Mouse (Mus musculus): ENCODE results near the gene Olfr10. TPM values are rescaled to one million over a fixed set of nuclear protein-coding genes. Genes with fewer than 3 reads are reported as not detected.

Gene Olfr10
- not detected in 2 replicates for polyA plus RNA-seq (2014; fragmentation: Nextera tagmentation; extraction: Ambion mirVana)

GRCm38 (mm10) chr11:49304441-49304840 lies at the start of gene Olfr10:
Olfr10 (plus strand) TSS chr11:49304741.
- Histone ChIP-seq H3K9me3 (replicated peaks; ENCODE audit: control insufficient read depth, low read length) (no peaks in the 10 kb centered on the region), H3K4me1 (ENCODE audit: control insufficient read depth, insufficient read depth, low read length) (no peaks in the 10 kb centered on the region), H3K27me3 (ENCODE audit: control insufficient read depth, insufficient read depth, low read length) (no peaks in the 10 kb centered on the region), H3K9ac (replicated peaks; ENCODE audit: low read length) (no peak within 1 kb of the TSS), H3K36me3 (replicated peaks; ENCODE audit: control insufficient read depth, insufficient read depth, low read depth, low read length) (no peaks in the 10 kb centered on the region), H3K4me2 (ENCODE audit: low read depth, low read length) (no peak within 1 kb of the TSS), H3K4me3 (ENCODE audit: low read depth, low read length) (no peak within 1 kb of the TSS), H3K27ac (replicated peaks; ENCODE audit: low read depth, low read length) (no peak within 1 kb of the TSS)
- ATAC-seq (replicated peaks; ENCODE audit: insufficient number of reproducible peaks, low FRiP score, low TSS enrichment, low read depth): no peak
- DNase-seq (ENCODE audit: low spot score): no peak

- Histone ChIP-seq H3K27ac (replicated peaks; ENCODE audit: low read depth, low read length) (no peak overlapping the region), H3K4me2 (ENCODE audit: low read depth, low read length) (no peak overlapping the region), H3K4me3 (ENCODE audit: low read depth, low read length) (no peak overlapping the region), H3K4me1 (ENCODE audit: control insufficient read depth, insufficient read depth, low read length) (no peaks in the 10 kb centered on the region), H3K36me3 (replicated peaks; ENCODE audit: control insufficient read depth, insufficient read depth, low read depth, low read length) (no peaks in the 10 kb centered on the region; the same call in 1 of the 2 replicates), H3K9ac (replicated peaks; ENCODE audit: low read length) (no peak overlapping the region), H3K9me3 (replicated peaks; ENCODE audit: control insufficient read depth, low read length) (no peaks in the 10 kb centered on the region), H3K27me3 (ENCODE audit: control insufficient read depth, insufficient read depth, low read length) (no peaks in the 10 kb centered on the region)
- DNase-seq (ENCODE audit: low spot score) (no peak), ATAC-seq (replicated peaks; ENCODE audit: insufficient number of reproducible peaks, low FRiP score, low TSS enrichment, low read depth) (no peak)
- 91% methylated on average over 2 of the region's 2 CpGs for WGBS
These were observed 45.2 kb upstream of the Olfr10 start for GRCm38 (mm10) chr11:49259296-49259695.

- Histone ChIP-seq H3K9ac (replicated peaks; ENCODE audit: low read length) (no peak overlapping the region), H3K9me3 (replicated peaks; ENCODE audit: control insufficient read depth, low read length) (no peaks in the 10 kb centered on the region), H3K4me2 (ENCODE audit: low read depth, low read length) (no peak overlapping the region), H3K36me3 (replicated peaks; ENCODE audit: control insufficient read depth, insufficient read depth, low read depth, low read length) (no peaks in the 10 kb centered on the region; the same call in 1 of the 2 replicates), H3K27ac (replicated peaks; ENCODE audit: low read depth, low read length) (no peak overlapping the region), H3K27me3 (ENCODE audit: control insufficient read depth, insufficient read depth, low read length) (no peaks in the 10 kb centered on the region), H3K4me1 (ENCODE audit: control insufficient read depth, insufficient read depth, low read length) (no peaks in the 10 kb centered on the region), H3K4me3 (ENCODE audit: low read depth, low read length) (no peak overlapping the region)
- ATAC-seq (replicated peaks; ENCODE audit: insufficient number of reproducible peaks, low FRiP score, low TSS enrichment, low read depth) (no peak), DNase-seq (ENCODE audit: low spot score) (no peak)
- WGBS: 83% methylated on average over 1 of the region's 1 CpGs
These were observed 44.7 kb upstream of the Olfr10 start for GRCm38 (mm10) chr11:49259829-49260228.

GRCm38 (mm10) chr11:49260598-49261312 lies 43.8 kb upstream of the Olfr10 start:
- H3K36me3 ChIP-seq (replicated peaks; ENCODE audit: control insufficient read depth, insufficient read depth, low read depth, low read length): no peaks in the 10 kb centered on the region; the same call in 1 of the 2 replicates
- H3K9ac ChIP-seq (replicated peaks; ENCODE audit: low read length): no peak overlapping the region
- no peaks in the 10 kb centered on the region for H3K4me1 ChIP-seq (ENCODE audit: control insufficient read depth, insufficient read depth, low read length)
- WGBS: 95% methylated on average over 20 of the region's 21 CpGs
- H3K4me2 ChIP-seq (ENCODE audit: low read depth, low read length): no peak overlapping the region
- no peak for ATAC-seq (replicated peaks; ENCODE audit: insufficient number of reproducible peaks, low FRiP score, low TSS enrichment, low read depth)
- DNase-seq (ENCODE audit: low spot score): no peak
- H3K4me3 ChIP-seq (ENCODE audit: low read depth, low read length): no peak overlapping the region
- no peak overlapping the region for H3K27ac ChIP-seq (replicated peaks; ENCODE audit: low read depth, low read length)
- H3K9me3 ChIP-seq (replicated peaks; ENCODE audit: control insufficient read depth, low read length): no peaks in the 10 kb centered on the region
- H3K27me3 ChIP-seq (ENCODE audit: control insufficient read depth, insufficient read depth, low read length): no peaks in the 10 kb centered on the region

- no peaks in the 10 kb centered on the region for H3K27me3 ChIP-seq (ENCODE audit: control insufficient read depth, insufficient read depth, low read length)
- H3K9ac ChIP-seq (replicated peaks; ENCODE audit: low read length): no peak overlapping the region
- H3K4me3 ChIP-seq (ENCODE audit: low read depth, low read length): no peak overlapping the region
- H3K27ac ChIP-seq (replicated peaks; ENCODE audit: low read depth, low read length): no peak overlapping the region
- no peaks in the 10 kb centered on the region for H3K4me1 ChIP-seq (ENCODE audit: control insufficient read depth, insufficient read depth, low read length)
- no peaks in the 10 kb centered on the region for H3K9me3 ChIP-seq (replicated peaks; ENCODE audit: control insufficient read depth, low read length)
- WGBS: 88% methylated on average over 14 of the region's 14 CpGs
- 0 out of 2 replicates have a peak, but pooled peaks have one; percentile 19 for ATAC-seq (replicated peaks; ENCODE audit: insufficient number of reproducible peaks, low FRiP score, low TSS enrichment, low read depth)
- no peaks in the 10 kb centered on the region; the same call in 1 of the 2 replicates for H3K36me3 ChIP-seq (replicated peaks; ENCODE audit: control insufficient read depth, insufficient read depth, low read depth, low read length)
- no peak overlapping the region for H3K4me2 ChIP-seq (ENCODE audit: low read depth, low read length)
- DNase-seq (ENCODE audit: low spot score): no peak
These were observed 43.2 kb upstream of the Olfr10 start for GRCm38 (mm10) chr11:49261313-49261855.

- Histone ChIP-seq H3K9ac (replicated peaks; ENCODE audit: low read length) (no peak overlapping the region), H3K27me3 (ENCODE audit: control insufficient read depth, insufficient read depth, low read length) (no peaks in the 10 kb centered on the region), H3K4me1 (ENCODE audit: control insufficient read depth, insufficient read depth, low read length) (no peaks in the 10 kb centered on the region), H3K4me3 (ENCODE audit: low read depth, low read length) (no peak overlapping the region), H3K9me3 (replicated peaks; ENCODE audit: control insufficient read depth, low read length) (no peaks in the 10 kb centered on the region), H3K4me2 (ENCODE audit: low read depth, low read length) (no peak overlapping the region), H3K36me3 (replicated peaks; ENCODE audit: control insufficient read depth, insufficient read depth, low read depth, low read length) (no peaks in the 10 kb centered on the region; the same call in 1 of the 2 replicates), H3K27ac (replicated peaks; ENCODE audit: low read depth, low read length) (no peak overlapping the region)
- no peak for DNase-seq (ENCODE audit: low spot score)
- 91% methylated on average over 5 of the region's 5 CpGs for WGBS
- ATAC-seq (replicated peaks; ENCODE audit: insufficient number of reproducible peaks, low FRiP score, low TSS enrichment, low read depth): no peak
These were observed 42.3 kb upstream of the Olfr10 start for GRCm38 (mm10) chr11:49262286-49262685.

- WGBS: 96% methylated on average over 6 of the region's 6 CpGs
- ATAC-seq (replicated peaks; ENCODE audit: insufficient number of reproducible peaks, low FRiP score, low TSS enrichment, low read depth): no peak
These were observed 41.4 kb upstream of the Olfr10 start for GRCm38 (mm10) chr11:49263149-49263548.

GRCm38 (mm10) chr11:49264081-49264480 lies 40.5 kb upstream of the Olfr10 start:
- Histone ChIP-seq H3K9ac (replicated peaks; ENCODE audit: low read length) (no peak overlapping the region), H3K4me3 (ENCODE audit: low read depth, low read length) (no peak overlapping the region), H3K27ac (replicated peaks; ENCODE audit: low read depth, low read length) (no peak overlapping the region), H3K4me1 (ENCODE audit: control insufficient read depth, insufficient read depth, low read length) (no peaks in the 10 kb centered on the region), H3K9me3 (replicated peaks; ENCODE audit: control insufficient read depth, low read length) (no peaks in the 10 kb centered on the region), H3K27me3 (ENCODE audit: control insufficient read depth, insufficient read depth, low read length) (no peaks in the 10 kb centered on the region), H3K36me3 (replicated peaks; ENCODE audit: control insufficient read depth, insufficient read depth, low read depth, low read length) (no peaks in the 10 kb centered on the region; the same call in 1 of the 2 replicates), H3K4me2 (ENCODE audit: low read depth, low read length) (no peak overlapping the region)
- WGBS: 91% methylated on average over 7 of the region's 7 CpGs
- DNase-seq (ENCODE audit: low spot score) (no peak), ATAC-seq (replicated peaks; ENCODE audit: insufficient number of reproducible peaks, low FRiP score, low TSS enrichment, low read depth) (no peak)

More at GRCm38 (mm10) chr11:49263149-49263548, 41.4 kb upstream of the Olfr10 start:
- Histone ChIP-seq H3K27me3 (ENCODE audit: control insufficient read depth, insufficient read depth, low read length) (no peaks in the 10 kb centered on the region), H3K36me3 (replicated peaks; ENCODE audit: control insufficient read depth, insufficient read depth, low read depth, low read length) (no peaks in the 10 kb centered on the region; the same call in 1 of the 2 replicates), H3K9ac (replicated peaks; ENCODE audit: low read length) (no peak overlapping the region), H3K4me1 (ENCODE audit: control insufficient read depth, insufficient read depth, low read length) (no peaks in the 10 kb centered on the region), H3K9me3 (replicated peaks; ENCODE audit: control insufficient read depth, low read length) (no peaks in the 10 kb centered on the region), H3K27ac (replicated peaks; ENCODE audit: low read depth, low read length) (no peak overlapping the region), H3K4me2 (ENCODE audit: low read depth, low read length) (no peak overlapping the region), H3K4me3 (ENCODE audit: low read depth, low read length) (no peak overlapping the region)
- no peak for DNase-seq (ENCODE audit: low spot score)
